Mouse (Mus musculus) liver, postnatal 0 days (tissue): Measurements from ENCODE around the gene Gm49359.
"Not testable (repeated sequence)": the region's sequence is repeated elsewhere in the genome, so short reads cannot be mapped to it uniquely, and the experiment has no call there.

Experiments used
- CTCF ChIP-seq: sonication (generic); IDR thresholded peaks from 2 replicates; pipeline ENCODE4 v1.5.1; 2016; ENCODE audit warnings: antibody characterized with exemption, low read depth
- EP300 ChIP-seq: IDR thresholded peaks from 2 replicates; pipeline ENCODE4 v1.6.1; 2016; ENCODE audit warnings: antibody characterized with exemption, low read depth, mild to moderate bottlenecking

DNA sequence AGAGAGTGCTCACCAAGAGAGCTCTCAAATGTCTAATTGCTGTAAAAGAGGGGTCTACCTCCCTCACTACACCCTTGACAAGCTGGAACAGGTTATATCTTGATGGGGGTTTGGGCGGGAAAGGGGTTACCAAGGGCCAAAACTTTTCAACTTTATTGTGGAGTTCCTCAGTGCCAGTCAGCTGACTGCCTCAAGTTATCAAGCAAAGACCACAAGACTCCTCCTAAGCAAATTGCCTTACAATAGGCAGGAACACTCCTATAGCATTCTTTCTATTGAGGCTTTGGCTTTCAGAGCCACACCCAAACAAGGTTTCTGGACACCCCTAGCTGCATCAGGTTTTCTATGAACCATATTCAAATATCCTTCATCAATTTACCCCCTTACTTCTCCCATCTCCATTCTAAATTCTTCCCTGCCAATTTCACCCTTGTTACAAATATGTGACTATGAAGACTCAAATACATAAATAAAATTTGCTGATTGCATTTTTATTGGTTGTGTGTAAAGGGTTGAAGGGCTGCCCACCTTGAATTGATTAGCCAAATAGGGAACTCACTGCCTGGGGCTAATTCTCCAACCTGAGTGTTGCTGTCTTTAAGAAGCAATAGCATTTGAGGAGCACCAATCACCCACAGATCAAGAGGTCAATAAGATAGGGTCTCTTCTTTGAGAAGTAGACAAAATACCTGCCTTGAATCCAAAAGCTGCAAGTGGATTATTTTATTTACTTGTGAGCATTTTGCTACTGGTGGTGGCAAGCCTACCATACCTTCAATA is 44.2 kb upstream of the Gm49359 start:
- TF ChIP-seq EP300, CTCF: not testable (repeated sequence)
